Mouse (Mus musculus) macrophage (primary cell): ENCODE data around the gene Rln3. TPM values are rescaled to one million over a fixed set of nuclear protein-coding genes. Genes with fewer than 3 reads are reported as not detected.
A peak's percentile ranks its signal among the peaks of the same experiment; 100 is the strongest.

Source experiments
- H3K27ac ChIP-seq: fragments of 350-480 bp; formaldehyde crosslinking; 2 replicates; pipeline ENCODE4 v1.9.0; 2021
- H3K36me3 ChIP-seq: fragments of 350-480 bp; formaldehyde crosslinking; 2 replicates; pipeline ENCODE4 v1.9.0; 2021; ENCODE audit errors: inconsistent target
- H3K4me3 ChIP-seq: fragments of 350-480 bp; formaldehyde crosslinking; 2 replicates; pipeline ENCODE4 v1.9.0; 2021; ENCODE audit errors: inconsistent target
- H3K79me2 ChIP-seq: fragments of 350-480 bp; formaldehyde crosslinking; 2 replicates; pipeline ENCODE4 v1.9.0; 2021; ENCODE audit errors: inconsistent target
- WGBS: methylation state at CpG from one replicate; pipeline ENCODE4 v1.1.7; 2026; ENCODE audit warnings: inconsistent platforms; ENCODE audit not compliant: missing documents; 5-methylcytosine and 5-hydroxymethylcytosine counted together
- polyA plus RNA-seq: library from polyadenylated mRNA; stranded (reverse); fragments of 250-400 nt; gene quantifications from 3 replicates; pipeline ENCODE4 v1.2.4, GENCODE M21; 2018; ENCODE audit warnings: inconsistent platforms

Gene Rln3
- polyA plus RNA-seq, 1 experiment from 2014 or later: not detected

DNA sequence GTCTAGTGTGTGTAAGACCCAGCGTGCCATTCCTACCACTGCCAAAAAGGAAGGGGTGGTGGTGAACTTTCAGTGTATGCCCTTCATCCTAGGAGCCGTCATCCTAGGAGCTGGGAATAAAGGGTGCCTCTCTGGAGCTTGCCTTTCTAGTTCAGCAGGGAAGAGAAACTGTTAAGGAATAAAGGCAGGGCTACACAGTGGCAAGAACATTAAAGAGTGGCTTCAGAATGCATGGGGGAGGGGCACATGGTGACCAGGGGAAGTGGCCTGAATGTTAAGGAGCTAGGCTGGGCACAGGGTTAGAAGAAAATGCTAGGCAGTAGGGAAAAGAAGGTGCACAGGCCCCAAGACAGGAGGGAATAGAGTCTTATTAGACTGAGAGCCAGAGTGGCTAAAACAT, 24.9 kb upstream of the Rln3 start:
- Histone ChIP-seq H3K36me3 (no peaks in the 10 kb centered on the region), H3K79me2 (peaks cover 73% of the 10 kb centered on the region), H3K27ac (peak overlapping the region; percentile 32), H3K4me3 (no peak overlapping the region)
- WGBS: 95% methylated on average over 2 of the region's 2 CpGs

- no peak overlapping the region for H3K4me3 ChIP-seq
- WGBS: 82% methylated on average over 1 of the region's 1 CpGs
- peak overlapping the region; percentile 32 for H3K27ac ChIP-seq
- no peaks in the 10 kb centered on the region for H3K36me3 ChIP-seq
- H3K79me2 ChIP-seq: peaks cover 67% of the 10 kb centered on the region
These were observed 24.4 kb upstream of the Rln3 start for GRCm38 (mm10) chr8:84069169-84069568.

GRCm38 (mm10) chr8:84068316-84069035, 23.7 kb upstream of the Rln3 start:
- peaks cover 62% of the 10 kb centered on the region for H3K79me2 ChIP-seq
- H3K36me3 ChIP-seq: no peaks in the 10 kb centered on the region
- no peak overlapping the region for H3K4me3 ChIP-seq
- H3K27ac ChIP-seq: peak overlapping the region; percentile 32; the same call in 1 of the 2 replicates
- WGBS: 78% methylated on average over 12 of the region's 12 CpGs

GRCm38 (mm10) chr8:84067911-84068310, 23.1 kb upstream of the Rln3 start:
- Histone ChIP-seq H3K79me2 (peaks cover 56% of the 10 kb centered on the region), H3K4me3 (peak overlapping the region; percentile 35; the same call in 1 of the 2 replicates), H3K27ac (no peak overlapping the region), H3K36me3 (no peaks in the 10 kb centered on the region)
- WGBS: 94% methylated on average over 7 of the region's 7 CpGs

DNA sequence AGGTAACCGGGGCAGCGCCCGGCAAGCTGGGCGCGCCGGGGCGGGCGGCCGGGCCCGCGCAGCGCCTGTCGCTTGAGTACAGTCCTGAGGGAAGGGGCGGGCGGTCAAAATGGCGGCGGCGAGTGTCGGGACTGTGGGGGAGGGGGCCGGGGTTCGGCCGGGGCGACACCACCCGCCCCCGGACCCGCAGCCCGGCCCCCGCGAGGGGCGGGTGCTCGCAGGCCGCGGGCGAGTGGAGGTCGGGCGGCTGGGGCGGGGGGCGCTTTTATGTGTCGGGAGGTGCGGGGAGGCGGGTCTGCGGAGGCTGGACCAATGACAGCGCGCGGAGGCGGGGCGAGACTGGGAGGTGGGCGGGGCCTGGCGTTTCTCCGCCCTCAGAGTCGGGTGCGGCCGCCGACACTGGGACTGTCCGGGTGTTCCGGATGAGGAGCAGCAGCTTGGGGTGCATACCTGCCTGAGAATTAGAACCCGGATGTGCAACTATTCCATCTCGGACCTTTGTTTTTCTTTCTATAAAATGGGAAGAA, 22.3 kb upstream of the Rln3 start:
- H3K4me3 ChIP-seq: peak overlapping the region; percentile 35
- WGBS: under 1% methylated on average over 47 of the region's 58 CpGs
- no peaks in the 10 kb centered on the region for H3K36me3 ChIP-seq
- peaks cover 48% of the 10 kb centered on the region for H3K79me2 ChIP-seq
- H3K27ac ChIP-seq: no peak overlapping the region

GRCm38 (mm10) chr8:84066291-84066930, 21.6 kb upstream of the Rln3 start, which contains the start of gene Rfx1:
Gene Rfx1 (plus strand): TSS chr8:84066834.
- Histone ChIP-seq H3K4me3 (peak within 1 kb of the TSS; percentile 82), H3K36me3 (no peaks in the 10 kb centered on the region), H3K79me2 (peaks cover 41% of the 10 kb centered on the region), H3K27ac (peak within 1 kb of the TSS; percentile 69)
- WGBS: under 1% methylated on average over 48 of the region's 51 CpGs

- Histone ChIP-seq H3K27ac (peak overlapping the region; percentile 69), H3K79me2 (peaks cover 33% of the 10 kb centered on the region), H3K4me3 (peak overlapping the region; percentile 82), H3K36me3 (no peaks in the 10 kb centered on the region)
- 10% methylated on average over 5 of the region's 5 CpGs for WGBS
These were observed 20.8 kb upstream of the Rln3 start for GRCm38 (mm10) chr8:84065457-84066072.

DNA sequence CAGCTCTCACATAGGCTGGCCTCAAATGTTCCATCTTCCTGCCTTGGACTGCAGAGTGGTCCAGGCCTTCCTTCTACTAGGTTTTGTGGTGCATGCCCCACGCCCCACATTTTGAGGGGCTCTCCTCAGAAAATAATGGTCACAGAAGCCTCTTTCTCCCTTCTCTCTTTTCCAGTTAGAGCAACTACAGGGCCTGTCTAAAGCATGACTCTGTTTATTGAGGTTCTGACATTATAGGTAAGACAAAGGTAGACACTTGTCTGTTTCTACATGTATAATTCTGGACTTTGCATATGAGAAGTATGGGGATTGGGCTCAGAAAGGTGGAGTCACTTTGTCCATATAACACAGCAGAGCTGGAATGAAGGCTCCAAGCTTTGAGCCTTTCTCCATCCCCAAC, 20.2 kb upstream of the Rln3 start, which contains the start of gene Gm10643:
Gm10643 (minus strand) TSS at position 101 of the 400 bp plus-strand sequence.
- WGBS: 93% methylated on average over 1 of the region's 1 CpGs
- H3K36me3 ChIP-seq: no peaks in the 10 kb centered on the region
- H3K27ac ChIP-seq: peak within 1 kb of the TSS; percentile 69
- peaks cover 28% of the 10 kb centered on the region for H3K79me2 ChIP-seq
- peak within 1 kb of the TSS; percentile 82 for H3K4me3 ChIP-seq

DNA sequence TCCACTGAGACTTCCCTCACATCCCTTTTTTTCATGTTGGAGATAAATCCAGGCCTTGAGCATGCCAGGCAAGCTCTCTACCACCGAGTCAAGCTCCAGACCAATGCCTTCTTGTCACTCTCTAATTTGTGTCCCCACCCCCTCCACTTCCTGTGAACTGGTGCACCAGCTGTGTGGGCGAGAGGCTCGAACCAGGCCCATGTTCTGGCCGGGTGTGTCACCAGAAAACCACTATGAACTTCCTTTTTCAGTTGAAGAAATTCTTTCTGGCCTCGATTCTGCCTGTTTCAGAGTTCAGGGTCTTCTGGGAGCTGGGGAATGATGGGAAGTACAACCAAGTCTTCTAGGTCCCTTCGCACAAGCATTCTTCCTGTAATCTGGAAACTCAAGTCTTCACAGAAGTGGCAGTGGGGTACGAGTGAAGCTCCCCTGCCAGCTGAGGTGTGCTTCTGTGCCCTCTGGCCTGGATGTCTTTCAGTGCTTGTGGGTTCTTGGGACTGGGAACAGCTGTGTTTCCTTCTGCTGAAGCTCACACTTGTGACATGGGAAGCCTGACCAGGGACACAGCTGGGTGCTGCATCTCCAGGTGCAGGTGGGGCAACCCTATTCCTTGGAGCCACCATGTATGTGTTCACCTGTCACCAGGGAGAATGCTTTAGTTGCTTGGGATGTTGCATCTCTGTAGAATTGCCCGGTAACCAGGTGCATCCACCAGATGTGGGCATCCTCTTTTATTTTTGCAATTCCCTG, 19.2 kb upstream of the Rln3 start:
- Histone ChIP-seq H3K4me3 (no peak overlapping the region), H3K79me2 (peaks cover 18% of the 10 kb centered on the region), H3K36me3 (no peaks in the 10 kb centered on the region), H3K27ac (peak overlapping the region; percentile 34)
- 18% methylated on average over 8 of the region's 8 CpGs for WGBS

DNA sequence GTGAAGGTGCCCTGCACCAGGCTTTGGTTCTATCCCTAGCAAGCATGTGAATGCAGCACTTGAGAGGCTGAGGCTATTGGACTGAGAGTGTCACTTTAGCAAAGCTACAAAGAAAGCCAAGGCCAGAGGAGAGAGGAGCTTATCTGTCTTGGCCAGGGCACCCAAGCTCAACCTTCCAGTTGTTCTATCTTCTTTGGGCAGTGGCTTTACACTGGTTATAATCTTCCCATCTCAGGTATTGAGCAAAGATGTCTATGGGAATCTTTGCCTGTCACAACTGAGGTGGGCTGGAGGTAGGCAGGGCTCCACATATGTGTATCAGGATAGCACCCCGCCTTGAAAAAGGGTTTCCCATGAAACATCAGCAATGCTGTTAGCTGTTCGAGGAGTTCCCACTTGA, 15.4 kb upstream of the Rln3 start:
- 100% methylated on average over 2 of the region's 2 CpGs for WGBS
- H3K79me2 ChIP-seq: no peaks in the 10 kb centered on the region
- no peak overlapping the region for H3K27ac ChIP-seq
- no peak overlapping the region for H3K4me3 ChIP-seq
- H3K36me3 ChIP-seq: no peaks in the 10 kb centered on the region

- WGBS: 81% methylated on average over 2 of the region's 2 CpGs
- H3K36me3 ChIP-seq: no peaks in the 10 kb centered on the region
- H3K27ac ChIP-seq: no peak overlapping the region
These were observed 14.4 kb upstream of the Rln3 start for GRCm38 (mm10) chr8:84059226-84059625.

GRCm38 (mm10) chr8:84057827-84058226, 13.0 kb upstream of the Rln3 start:
- Histone ChIP-seq H3K79me2 (no peaks in the 10 kb centered on the region), H3K36me3 (no peaks in the 10 kb centered on the region), H3K27ac (no peak overlapping the region), H3K4me3 (no peak overlapping the region)
- WGBS: 100% methylated on average over 1 of the region's 1 CpGs

More at GRCm38 (mm10) chr8:84059226-84059625, 14.4 kb upstream of the Rln3 start:
- Histone ChIP-seq H3K79me2 (no peaks in the 10 kb centered on the region), H3K4me3 (no peak overlapping the region)

GRCm38 (mm10) chr8:84053229-84053628, 8.4 kb upstream of the Rln3 start:
- H3K36me3 ChIP-seq: no peaks in the 10 kb centered on the region
- H3K79me2 ChIP-seq: no peaks in the 10 kb centered on the region
- H3K27ac ChIP-seq: no peak overlapping the region
- 94% methylated on average over 5 of the region's 5 CpGs for WGBS
- no peak overlapping the region for H3K4me3 ChIP-seq

DNA sequence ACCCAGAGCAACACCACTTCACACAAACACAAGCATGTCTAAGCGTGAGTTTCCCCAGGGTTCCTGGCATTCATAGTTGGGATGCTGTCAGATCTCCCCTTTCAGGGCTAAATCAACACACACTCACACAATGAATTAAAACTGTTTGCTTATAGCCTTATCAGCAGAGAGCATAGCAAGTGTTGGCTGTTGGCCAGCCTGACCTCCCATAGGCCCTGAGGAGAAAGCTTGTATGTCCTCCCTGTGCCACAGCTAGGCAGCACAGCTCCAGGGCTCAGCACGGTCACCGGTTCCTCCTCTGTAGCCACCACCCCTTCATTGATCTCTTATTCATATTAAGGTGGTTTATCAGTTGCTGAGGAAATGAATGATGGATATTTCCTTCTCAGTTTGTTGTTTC, 7.9 kb upstream of the Rln3 start:
- Histone ChIP-seq H3K36me3 (no peaks in the 10 kb centered on the region), H3K4me3 (no peak overlapping the region), H3K79me2 (no peaks in the 10 kb centered on the region), H3K27ac (no peak overlapping the region)
- 64% methylated on average over 3 of the region's 3 CpGs for WGBS
